Mouse (Mus musculus): ENCODE measurements around the gene Hist2h2ab. TPM values are rescaled to one million over a fixed set of nuclear protein-coding genes. Genes with fewer than 3 reads are reported as not detected.
A peak's percentile ranks its signal among the peaks of the same experiment; 100 is the strongest.
"Not testable (repeated sequence)": the region's sequence is repeated elsewhere in the genome, so short reads cannot be mapped to it uniquely, and the experiment has no call there.

The Hist2h2ab gene
- total and polyA plus RNA-seq, 2 experiments = 0.81 to 8.9 TPM

- H3K27me3 ChIP-seq (ENCODE audit: control insufficient read depth, insufficient read depth, low read length) = no peaks in the 10 kb centered on the region
- H3K4me1 ChIP-seq (ENCODE audit: control insufficient read depth, insufficient read depth, low read length) = peaks cover 4% of the 10 kb centered on the region; the same call in 1 of the 2 replicates
- H3K36me3 ChIP-seq (ENCODE audit: control insufficient read depth, insufficient read depth, low read length) = no peaks in the 10 kb centered on the region
- H3K27ac ChIP-seq (replicated peaks; ENCODE audit: insufficient read depth, low read depth, low read length) = no peak overlapping the region
- 93% methylated on average over 11 of the region's 11 CpGs for WGBS
- H3K9ac ChIP-seq (ENCODE audit: low read depth, low read length) = no peak overlapping the region
- H3K4me3 ChIP-seq (ENCODE audit: insufficient read depth, low read depth, low read length) = no peak overlapping the region
- H3K79me2 ChIP-seq (ENCODE audit: control insufficient read depth, insufficient read depth, low read length) = no peaks in the 10 kb centered on the region
- TF ChIP-seq POLR2A (IDR thresholded peaks at IDR 0.05; ENCODE audit: extremely low read depth, insufficient read depth, low read length) (no peak), CTCF (IDR thresholded peaks at IDR 0.05; ENCODE audit: low read depth, low read length) (no peak)
- no peak for DNase-seq (ENCODE audit: extremely low read depth, low read depth, low spot score)
These were observed 23.9 kb upstream of the Hist2h2ab start for GRCm38 (mm10) chr3:96195616-96196313.

- peak; percentile 38; the same call in 1 of the 2 replicates for TF ChIP-seq CTCF (IDR thresholded peaks at IDR 0.05; ENCODE audit: low read depth, low read length)
- TF ChIP-seq POLR2A (IDR thresholded peaks at IDR 0.05; ENCODE audit: extremely low read depth, insufficient read depth, low read length) = no peak
- Histone ChIP-seq H3K79me2 (ENCODE audit: control insufficient read depth, insufficient read depth, low read length) (no peaks in the 10 kb centered on the region), H3K36me3 (ENCODE audit: control insufficient read depth, insufficient read depth, low read length) (no peaks in the 10 kb centered on the region), H3K4me1 (ENCODE audit: control insufficient read depth, insufficient read depth, low read length) (peaks cover 4% of the 10 kb centered on the region; the same call in 1 of the 2 replicates), H3K27me3 (ENCODE audit: control insufficient read depth, insufficient read depth, low read length) (no peaks in the 10 kb centered on the region), H3K9ac (ENCODE audit: low read depth, low read length) (peak overlapping the region; percentile 62), H3K4me3 (ENCODE audit: insufficient read depth, low read depth, low read length) (peak overlapping the region; percentile 58), H3K27ac (replicated peaks; ENCODE audit: insufficient read depth, low read depth, low read length) (peak overlapping the region; percentile 77)
- WGBS = 21% methylated on average over 27 of the region's 27 CpGs
- DNase-seq (ENCODE audit: extremely low read depth, low read depth, low spot score) = no peak
These were observed 23.1 kb upstream of the Hist2h2ab start for GRCm38 (mm10) chr3:96196437-96197128.

GRCm38 (mm10) chr3:96197129-96197749 lies 22.4 kb upstream of the Hist2h2ab start:
- DNase-seq (ENCODE audit: extremely low read depth, low read depth, low spot score) = peak; percentile 90
- H3K4me1 ChIP-seq (ENCODE audit: control insufficient read depth, insufficient read depth, low read length) = peaks cover 4% of the 10 kb centered on the region; the same call in 1 of the 2 replicates
- TF ChIP-seq POLR2A (IDR thresholded peaks at IDR 0.05; ENCODE audit: extremely low read depth, insufficient read depth, low read length) = peak; percentile 75
- no peak for TF ChIP-seq CTCF (IDR thresholded peaks at IDR 0.05; ENCODE audit: low read depth, low read length)
- H3K27me3 ChIP-seq (ENCODE audit: control insufficient read depth, insufficient read depth, low read length) = no peaks in the 10 kb centered on the region
- peak overlapping the region; percentile 62 for H3K9ac ChIP-seq (ENCODE audit: low read depth, low read length)
- peak overlapping the region; percentile 58 for H3K4me3 ChIP-seq (ENCODE audit: insufficient read depth, low read depth, low read length)
- peak overlapping the region; percentile 77 for H3K27ac ChIP-seq (replicated peaks; ENCODE audit: insufficient read depth, low read depth, low read length)
- WGBS = under 1% methylated on average over 50 of the region's 50 CpGs
- no peaks in the 10 kb centered on the region for H3K79me2 ChIP-seq (ENCODE audit: control insufficient read depth, insufficient read depth, low read length)
- no peaks in the 10 kb centered on the region for H3K36me3 ChIP-seq (ENCODE audit: control insufficient read depth, insufficient read depth, low read length)

- no peak for TF ChIP-seq CTCF (IDR thresholded peaks at IDR 0.05; ENCODE audit: low read depth, low read length)
- no peak for TF ChIP-seq POLR2A (IDR thresholded peaks at IDR 0.05; ENCODE audit: extremely low read depth, insufficient read depth, low read length)
- H3K27me3 ChIP-seq (ENCODE audit: control insufficient read depth, insufficient read depth, low read length) = no peaks in the 10 kb centered on the region
- 3% methylated on average over 6 of the region's 6 CpGs for WGBS
- peaks cover 4% of the 10 kb centered on the region; the same call in 1 of the 2 replicates for H3K4me1 ChIP-seq (ENCODE audit: control insufficient read depth, insufficient read depth, low read length)
- DNase-seq (ENCODE audit: extremely low read depth, low read depth, low spot score) = peak; percentile 81
- H3K4me3 ChIP-seq (ENCODE audit: insufficient read depth, low read depth, low read length) = peak overlapping the region; percentile 38; the same call in 1 of the 2 replicates
- peak overlapping the region; percentile 13; the same call in 1 of the 2 replicates for H3K9ac ChIP-seq (ENCODE audit: low read depth, low read length)
- H3K27ac ChIP-seq (replicated peaks; ENCODE audit: insufficient read depth, low read depth, low read length) = peak overlapping the region; percentile 40
- no peaks in the 10 kb centered on the region for H3K36me3 ChIP-seq (ENCODE audit: control insufficient read depth, insufficient read depth, low read length)
- H3K79me2 ChIP-seq (ENCODE audit: control insufficient read depth, insufficient read depth, low read length) = no peaks in the 10 kb centered on the region
These were observed 21.5 kb upstream of the Hist2h2ab start for GRCm38 (mm10) chr3:96198181-96198580.

GRCm38 (mm10) chr3:96198601-96199251 lies 20.9 kb upstream of the Hist2h2ab start:
- not testable (repeated sequence) for DNase-seq (ENCODE audit: extremely low read depth, low read depth, low spot score); H3K27me3 ChIP-seq (ENCODE audit: control insufficient read depth, insufficient read depth, low read length); H3K4me1 ChIP-seq (ENCODE audit: control insufficient read depth, insufficient read depth, low read length); H3K36me3 ChIP-seq (ENCODE audit: control insufficient read depth, insufficient read depth, low read length); H3K79me2 ChIP-seq (ENCODE audit: control insufficient read depth, insufficient read depth, low read length); H3K9ac ChIP-seq (ENCODE audit: low read depth, low read length); H3K4me3 ChIP-seq (ENCODE audit: insufficient read depth, low read depth, low read length); H3K27ac ChIP-seq (replicated peaks; ENCODE audit: insufficient read depth, low read depth, low read length)
- 28% methylated on average over 8 of the region's 8 CpGs for WGBS

Measured in liver, adult 2 months (tissue).